Comparison of ENCODE assay signal across 22 mouse cellular contexts in the genomic region with DNA sequence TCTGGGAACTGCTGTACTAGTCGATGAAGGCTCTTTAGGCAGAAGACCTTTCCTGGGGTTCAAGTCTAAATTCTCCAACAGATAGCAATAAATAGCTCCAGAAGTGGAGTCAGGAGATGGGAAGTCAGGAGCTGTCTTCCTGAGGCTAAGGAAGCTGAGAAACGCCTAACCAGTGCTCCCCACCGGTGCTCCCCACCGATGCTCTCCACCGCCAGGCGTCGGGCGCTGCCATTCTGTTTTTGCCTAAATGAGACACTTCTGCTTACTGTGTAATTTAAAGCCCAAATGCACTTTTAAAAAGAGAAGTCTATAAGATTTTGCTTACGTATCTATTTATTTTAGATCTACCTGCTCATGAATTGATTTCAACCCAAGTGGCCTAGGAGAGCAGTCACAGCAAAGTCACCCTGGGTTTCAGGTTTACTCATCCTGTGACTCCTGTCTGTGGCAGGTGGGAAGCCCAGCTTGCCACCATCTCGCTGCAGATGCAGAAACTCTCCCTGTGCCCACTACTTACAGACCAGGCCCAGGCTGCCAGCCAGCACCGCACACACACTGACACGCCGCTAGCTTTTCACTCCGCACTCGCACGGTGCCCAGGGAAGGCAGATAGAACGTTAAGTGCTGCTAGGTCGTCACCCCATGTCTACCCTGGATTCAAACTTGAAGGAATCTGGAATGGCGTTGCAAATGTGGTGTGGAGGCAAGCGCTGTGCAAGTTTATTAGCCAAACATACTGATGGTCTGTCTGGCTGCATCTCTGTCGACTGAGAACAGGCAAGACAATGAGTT. TPM values are rescaled to one million over a fixed set of nuclear protein-coding genes. Genes with fewer than 3 reads are reported as not detected.
DNase-seq lines count a peak whose midpoint lies in the region; ATAC-seq and TF ChIP-seq lines count a peak whose summit lies in the region.
"Had no signal": no experiment of that assay in that cellular context is flagged by ENCODE, and none has a peak within 500 bp of the region (broad histone marks: within the 10 kb centered on the region; RNA-seq: fewer than 3 reads in every experiment).

No protein-coding gene starts in this region.

- no peak overlapping the region for H3K9ac ChIP-seq in heart, embryonic 12.5 days

- peaks cover 26% of the 10 kb centered on the region for H3K4me1 ChIP-seq in heart, embryonic 12.5 days (replicated peaks)
- peaks cover 49% of the 10 kb centered on the region for H3K4me1 ChIP-seq in kidney, adult 2 months (ENCODE audit: control insufficient read depth, insufficient read depth, low read length)

- DNase-seq in heart, adult 11 months, result peak; percentile 77
- no peak for DNase-seq in kidney, adult 2 months
- DNase-seq in kidney, postnatal 4 days, result no peak
- peak; percentile 15 for DNase-seq in kidney, adult 9 months
- DNase-seq in kidney, postnatal 36 days, result no peak
- DNase-seq in A20 (ENCODE audit: low read depth, low spot score), result peak; percentile 24
- no peak for DNase-seq in lung, adult 18-20 months
- DNase-seq: adrenal gland, adult 2 months; adrenal gland, adult 8-10 months; adrenal gland, postnatal 10 days; adrenal gland, postnatal 14 days; adrenal gland, postnatal 25 days; adrenal gland, postnatal 36 days; B cell, adult 2 months; cerebellum, adult 11 months; cerebellum, adult 11-12 months; cerebellum, adult 18-20 months had no signal

- no peak overlapping the region for H3K27ac ChIP-seq in heart, embryonic 12.5 days (ENCODE audit: poor library complexity, severe bottlenecking)
- H3K27ac ChIP-seq in kidney, adult 2 months (ENCODE audit: insufficient read depth, low read depth, low read length), result peak overlapping the region; percentile 76

- ATAC-seq in heart, embryonic 12.5 days (ENCODE audit: insufficient number of reproducible peaks, low FRiP score), result no peak
- ATAC-seq: activated CD4-positive, CD25-positive, alpha-beta regulatory T cell, adult 4 months; CD4-positive, CD25-positive, alpha-beta regulatory T cell, adult 4 months; Patski had no signal

- no peaks in the 10 kb centered on the region for H3K36me3 ChIP-seq in heart, embryonic 12.5 days
- H3K36me3 ChIP-seq in kidney, adult 2 months (ENCODE audit: control insufficient read depth, insufficient read depth, low read length), result peaks cover 3% of the 10 kb centered on the region; the same call in 1 of the 2 replicates
- H3K36me3 ChIP-seq: G1E had no signal

- no peak overlapping the region for H3K4me2 ChIP-seq in heart, embryonic 12.5 days

- no peak for TF ChIP-seq CTCF in kidney, adult 2 months (conservative IDR thresholded peaks at IDR 0.05; ENCODE audit: insufficient read depth, insufficient read length, low read depth, low read length)

- TF ChIP-seq POLR2A in kidney, adult 2 months (IDR thresholded peaks at IDR 0.05; ENCODE audit: low read depth, low read length), result no peak

- no peaks in the 10 kb centered on the region for H3K9me3 ChIP-seq in heart, embryonic 12.5 days (replicated peaks)
- H3K9me3 ChIP-seq: G1E had no signal

- 85% methylated on average over 21 of the region's 21 CpGs for WGBS in heart, embryonic 12.5 days
- 88% methylated on average over 21 of the region's 21 CpGs for WGBS in kidney, adult 2 months

- peaks cover 40% of the 10 kb centered on the region for H3K27me3 ChIP-seq in heart, embryonic 12.5 days (replicated peaks)
- H3K27me3 ChIP-seq in kidney, adult 2 months (replicated peaks; ENCODE audit: control insufficient read depth, insufficient read depth, low read length), result no peaks in the 10 kb centered on the region
- H3K27me3 ChIP-seq: Patski had no signal

- H3K4me3 ChIP-seq in heart, embryonic 12.5 days, result no peak overlapping the region
- no peak overlapping the region for H3K4me3 ChIP-seq in kidney, adult 2 months (ENCODE audit: insufficient read depth, low read depth, low read length)

RNA-seq across cellular contexts. Expression of gene Mturn, which starts 5.7 kb away (rescaled TPM):
- 5.3 and 6.2 TPM in 2 replicates for polyA plus RNA-seq in heart, embryonic 12.5 days (2016; fragmentation: Nextera tagmentation; extraction: Ambion mirVana)
- polyA plus RNA-seq in kidney, adult 2 months (2012; rRNA removed), result 23.9 and 25.9 TPM in 2 replicates

Comparison
In these comparisons a context has a peak if more than half of its experiments do, and no peak if none do; other contexts are left out.
1. DNase-seq: peak in heart, adult 11 months (single experiment), kidney, adult 9 months (single experiment) and A20 (single experiment); none in kidney, adult 2 months (single experiment), kidney, postnatal 4 days (0 of 2), kidney, postnatal 36 days (0 of 2) and lung, adult 18-20 months (0 of 2).